Mouse (Mus musculus): ENCODE results near the gene Hormad2.

- TF ChIP-seq CTCF (IDR thresholded peaks at IDR 0.05; ENCODE audit: control insufficient read depth, insufficient read depth, insufficient replicate concordance, low read depth, low read length) (no peak), POLR2A (IDR thresholded peaks at IDR 0.05; ENCODE audit: control insufficient read depth, low read depth, low read length) (no peak)
Measured at GRCm38 (mm10) chr11:4304203-4304602, 136.7 kb downstream of the Hormad2 start.

Measured in testis, adult 2 months (tissue).